Mouse (Mus musculus): ENCODE results near the gene Idnk. TPM values are rescaled to one million over a fixed set of nuclear protein-coding genes. Genes with fewer than 3 reads are reported as not detected.

Gene Idnk
- total and polyA plus RNA-seq, 3 experiments = 29.5 to 50.3 TPM; not detected in 1

DNA sequence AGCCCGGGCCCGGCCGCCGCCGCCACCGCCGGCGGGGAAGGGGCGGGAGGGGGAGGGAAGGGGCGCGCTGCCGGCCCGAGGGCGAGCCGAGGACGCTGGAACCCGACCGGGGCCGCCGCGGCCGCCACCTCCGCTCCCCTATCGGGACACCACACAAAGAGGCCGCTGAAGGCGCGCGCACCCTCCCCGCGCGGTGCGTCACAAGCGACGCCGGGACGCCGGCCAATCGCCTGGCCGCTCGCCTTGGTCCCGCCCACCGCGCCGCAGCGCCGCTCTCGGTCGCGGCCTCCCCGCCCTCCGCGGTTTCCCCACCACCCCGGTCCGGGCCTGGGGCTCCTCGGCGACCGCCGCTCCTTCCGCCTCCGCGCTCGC is 29.1 kb upstream of the Idnk start, which contains the start of gene Hnrnpa0:
Hnrnpa0 (minus strand) TSS at position 161 of the 372 bp plus-strand sequence.
- Histone ChIP-seq H3K4me1 (ENCODE audit: control insufficient read depth in 1 of 2, insufficient read depth in 2 of 2, low read length in 2 of 2) (peaks cover 3 to 17% of the 10 kb centered on the region in 2 experiments), H3K27me3 (ENCODE audit: control insufficient read depth in 1 of 2, insufficient read depth in 2 of 2, low read length in 2 of 2) (no peaks in the 10 kb centered on the region), H3K4me3 (ENCODE audit: control insufficient read depth in 1 of 2, insufficient read depth in 1 of 2, low read depth in 2 of 2, low read length in 2 of 2) (peak within 1 kb of the TSS; percentile 91 to 96), H3K79me2 (ENCODE audit: control insufficient read depth, insufficient read depth, low read length, poor library complexity) (peaks cover 32% of the 10 kb centered on the region), H3K36me3 (ENCODE audit: control insufficient read depth in 1 of 2, insufficient read depth in 2 of 2, low read length in 2 of 2) (peaks cover 4 to 26% of the 10 kb centered on the region in 2 experiments; a peak in 3 of 4 replicates), H3K9ac (ENCODE audit: control insufficient read depth, low read depth, low read length, poor library complexity, severe bottlenecking) (peak within 1 kb of the TSS; percentile 99), H3K9me3 (replicated peaks; ENCODE audit: insufficient read depth, low read length) (no peaks in the 10 kb centered on the region), H3K27ac (ENCODE audit: control insufficient read depth, low read depth, low read length) (peak within 1 kb of the TSS; percentile 90)
- TF ChIP-seq TCF12 (IDR thresholded peaks at IDR 0.05; ENCODE audit: low read depth, low read length) (peak; percentile 67), UBTF (IDR thresholded peaks at IDR 0.05; ENCODE audit: borderline replicate concordance, insufficient read depth, low read depth, low read length) (0 out of 2 replicates have a peak, but pooled peaks have one; percentile 32), CTCF (IDR thresholded peaks at IDR 0.05 in 2 of 3, conservative IDR thresholded peaks at IDR 0.05 in 1 of 3; ENCODE audit: control insufficient read depth in 1 of 3, insufficient read depth in 1 of 3, low read depth in 2 of 3, low read length in 3 of 3, poor library complexity in 1 of 3, severe bottlenecking in 1 of 3) (no peak), ZMIZ1 (IDR thresholded peaks at IDR 0.05; ENCODE audit: low read depth, low read length) (peak; percentile 72; the same call in 1 of the 2 replicates), MXI1 (IDR thresholded peaks at IDR 0.05; ENCODE audit: low read depth, low read length) (0 out of 2 replicates have a peak, but pooled peaks have one; percentile 19), CHD1 (IDR thresholded peaks at IDR 0.05; ENCODE audit: low read depth, low read length) (0 out of 2 replicates have a peak, but pooled peaks have one; percentile 15), TBP (IDR thresholded peaks at IDR 0.05; ENCODE audit: low read depth, low read length) (peak; percentile 83; the same call in 1 of the 2 replicates), EP300 (IDR thresholded peaks at IDR 0.05; ENCODE audit: low read depth in 1 of 2, low read length in 2 of 2) (no peak), NRF1 (IDR thresholded peaks at IDR 0.05; ENCODE audit: insufficient read depth, low read depth, low read length, poor library complexity, severe bottlenecking) (peak; percentile 74), RCOR1 (IDR thresholded peaks at IDR 0.05; ENCODE audit: low read depth, low read length) (no peak), POLR2A (IDR thresholded peaks at IDR 0.05; ENCODE audit: control insufficient read depth in 1 of 2, insufficient read depth in 1 of 2, low read depth in 1 of 2, low read length in 2 of 2, poor library complexity in 1 of 2) (peak in 1 of 2 experiments; percentile 68; a peak in 1 of 4 replicates), CHD2 (IDR thresholded peaks at IDR 0.05; ENCODE audit: low read length) (no peak), NELFE (IDR thresholded peaks at IDR 0.05; ENCODE audit: low read depth, low read length) (peak; percentile 68), ELF1 (IDR thresholded peaks at IDR 0.05; ENCODE audit: low read depth, low read length) (no peak)
- DNase-seq (ENCODE audit: low read depth, low spot score) = peak; percentile 93

DNA sequence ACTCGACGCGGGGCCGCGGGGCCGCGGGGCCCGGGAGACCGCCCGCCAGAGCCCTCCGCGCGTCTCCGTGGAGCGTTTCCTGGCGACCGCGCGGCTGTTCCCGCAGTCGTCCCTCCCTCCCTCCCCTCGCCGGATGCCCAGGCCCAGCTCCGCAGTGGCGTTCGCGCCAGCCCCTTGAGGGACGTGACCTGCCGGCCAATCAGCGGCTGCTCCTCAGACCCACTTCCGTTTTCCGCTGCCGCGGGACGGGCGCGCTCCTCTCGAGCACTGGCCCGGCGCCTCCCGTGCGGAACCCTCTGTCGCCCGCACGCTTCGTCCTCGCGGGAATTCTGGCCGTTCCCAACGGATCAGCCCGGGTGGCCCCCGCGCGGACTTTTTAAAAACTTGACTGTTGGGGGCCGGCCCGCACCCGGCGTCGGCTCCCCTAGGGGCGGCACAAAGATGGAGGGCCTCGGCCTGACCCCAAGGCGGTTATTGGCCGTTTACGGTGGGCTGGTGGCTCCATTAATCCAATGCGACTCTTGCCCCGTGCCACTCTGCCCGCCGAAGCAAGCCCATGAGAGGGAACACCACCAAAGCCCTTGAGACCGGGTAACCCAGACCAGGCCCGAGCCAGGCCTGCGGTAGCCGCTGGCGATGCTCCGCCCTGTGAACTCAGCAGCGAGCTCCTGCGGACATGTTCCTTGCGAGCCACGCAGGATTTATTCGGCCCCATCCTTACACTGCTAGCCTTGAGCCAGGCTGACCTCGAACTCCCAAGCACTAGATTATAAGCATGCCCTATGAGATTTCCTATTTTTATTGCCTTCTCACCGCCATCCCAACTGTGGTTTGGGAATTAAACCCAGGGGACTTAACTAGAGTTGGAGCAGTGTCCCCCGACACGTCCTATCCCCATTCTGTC is 28.4 kb upstream of the Idnk start:
- Histone ChIP-seq H3K9me3 (replicated peaks; ENCODE audit: insufficient read depth, low read length) (no peaks in the 10 kb centered on the region), H3K4me1 (ENCODE audit: control insufficient read depth in 1 of 2, insufficient read depth in 2 of 2, low read length in 2 of 2) (peaks cover 3 to 15% of the 10 kb centered on the region in 2 experiments), H3K27me3 (ENCODE audit: control insufficient read depth in 1 of 2, insufficient read depth in 2 of 2, low read length in 2 of 2) (no peaks in the 10 kb centered on the region), H3K79me2 (ENCODE audit: control insufficient read depth, insufficient read depth, low read length, poor library complexity) (peaks cover 32% of the 10 kb centered on the region), H3K36me3 (ENCODE audit: control insufficient read depth in 1 of 2, insufficient read depth in 2 of 2, low read length in 2 of 2) (peaks cover 4 to 26% of the 10 kb centered on the region in 2 experiments; a peak in 3 of 4 replicates), H3K27ac (ENCODE audit: control insufficient read depth, low read depth, low read length) (peak overlapping the region; percentile 90), H3K9ac (ENCODE audit: control insufficient read depth, low read depth, low read length, poor library complexity, severe bottlenecking) (peak overlapping the region; percentile 96), H3K4me3 (ENCODE audit: control insufficient read depth in 1 of 2, insufficient read depth in 1 of 2, low read depth in 2 of 2, low read length in 2 of 2) (peak overlapping the region; percentile 63 to 74)
- peak; percentile 96 for DNase-seq (ENCODE audit: low read depth, low spot score)
- no peak for TF ChIP-seq RCOR1 (IDR thresholded peaks at IDR 0.05; ENCODE audit: low read depth, low read length)
- 0 out of 2 replicates have a peak, but pooled peaks have one; percentile 49 for TF ChIP-seq UBTF (IDR thresholded peaks at IDR 0.05; ENCODE audit: borderline replicate concordance, insufficient read depth, low read depth, low read length)
- TF ChIP-seq MYB (IDR thresholded peaks at IDR 0.05; ENCODE audit: low read depth, low read length) = peak; percentile 66
- TF ChIP-seq ELF1 (IDR thresholded peaks at IDR 0.05; ENCODE audit: low read depth, low read length) = peak; percentile 77
- TF ChIP-seq POLR2A (IDR thresholded peaks at IDR 0.05; ENCODE audit: control insufficient read depth in 1 of 2, insufficient read depth in 1 of 2, low read depth in 1 of 2, low read length in 2 of 2, poor library complexity in 1 of 2) = peak; percentile 70 to 87; a peak in 3 of 4 replicates
- peak; percentile 42; the same call in 1 of the 2 replicates for TF ChIP-seq TBP (IDR thresholded peaks at IDR 0.05; ENCODE audit: low read depth, low read length)
- no peak for TF ChIP-seq USF1 (IDR thresholded peaks at IDR 0.05; ENCODE audit: low read depth, low read length)
- no peak for TF ChIP-seq EP300 (IDR thresholded peaks at IDR 0.05; ENCODE audit: low read depth in 1 of 2, low read length in 2 of 2)
- peak; percentile 94; the same call in 1 of the 2 replicates for TF ChIP-seq E2F4 (IDR thresholded peaks at IDR 0.05; ENCODE audit: borderline replicate concordance, low read depth, low read length)
- TF ChIP-seq HCFC1 (IDR thresholded peaks at IDR 0.05; ENCODE audit: low read depth, low read length) = peak; percentile 80
- no peak for TF ChIP-seq ETS1 (IDR thresholded peaks at IDR 0.05; ENCODE audit: low read depth, low read length)
- TF ChIP-seq ZKSCAN1 (IDR thresholded peaks at IDR 0.05; ENCODE audit: low read depth, low read length) = no peak
- peak; percentile 79 for TF ChIP-seq TCF12 (IDR thresholded peaks at IDR 0.05; ENCODE audit: low read depth, low read length)
- TF ChIP-seq SMC3 (IDR thresholded peaks at IDR 0.05; ENCODE audit: low read depth, low read length) = no peak
- TF ChIP-seq NRF1 (IDR thresholded peaks at IDR 0.05; ENCODE audit: insufficient read depth, low read depth, low read length, poor library complexity, severe bottlenecking) = no peak
- TF ChIP-seq ZC3H11A (IDR thresholded peaks at IDR 0.05; ENCODE audit: low read depth, low read length) = no peak
- no peak for TF ChIP-seq MAZ (IDR thresholded peaks at IDR 0.05; ENCODE audit: low read depth, low read length)
- peak; percentile 68; the same call in 1 of the 2 replicates for TF ChIP-seq JUND (IDR thresholded peaks at IDR 0.05; ENCODE audit: low read depth, low read length)
- TF ChIP-seq POLR2AphosphoS5 (IDR thresholded peaks at IDR 0.05; ENCODE audit: borderline replicate concordance, low read depth, low read length) = peak; percentile 66; the same call in 1 of the 2 replicates

Measured in MEL (cell line).